Mouse (Mus musculus) forebrain, embryonic 13.5 days (tissue): ENCODE data around the gene Iqsec1. TPM values are rescaled to one million over a fixed set of nuclear protein-coding genes. Genes with fewer than 3 reads are reported as not detected.

Experiments used
- ATAC-seq: fragments of 200-750 bp; cut with Nextera tagmentation; 2 replicates; pipeline ENCODE4 v1.8.0; 2017
- H3K27ac ChIP-seq: fragments of 300-500 bp; sonication (generic); 2 replicates; pipeline ENCODE4 v1.5.1; 2015; ENCODE audit warnings: inconsistent platforms, mild to moderate bottlenecking, moderate library complexity
- H3K27me3 ChIP-seq: fragments of 300-500 bp; sonication (generic); 2 replicates; pipeline ENCODE4 v1.6.1; 2015; ENCODE audit warnings: mild to moderate bottlenecking, inconsistent platforms
- H3K36me3 ChIP-seq: fragments of 300-500 bp; sonication (generic); 2 replicates; pipeline ENCODE4 v1.6.1; 2015; ENCODE audit warnings: mild to moderate bottlenecking, inconsistent platforms; ENCODE audit not compliant: poor library complexity, severe bottlenecking
- H3K4me1 ChIP-seq: fragments of 300-500 bp; sonication (generic); 2 replicates; pipeline ENCODE4 v1.6.1; 2015; ENCODE audit warnings: inconsistent platforms
- H3K4me2 ChIP-seq: fragments of 300-500 bp; sonication (generic); 2 replicates; pipeline ENCODE4 v1.6.1; 2015; ENCODE audit warnings: inconsistent platforms, mild to moderate bottlenecking, moderate library complexity
- H3K4me3 ChIP-seq: fragments of 300-500 bp; sonication (generic); 2 replicates; pipeline ENCODE4 v1.5.1; 2015; ENCODE audit warnings: mild to moderate bottlenecking, inconsistent platforms
- H3K9ac ChIP-seq: fragments of 300-500 bp; sonication (generic); 2 replicates; pipeline ENCODE4 v1.6.1; 2015; ENCODE audit warnings: mild to moderate bottlenecking, inconsistent platforms
- H3K9me3 ChIP-seq: fragments of 300-500 bp; sonication (generic); replicated peaks from 2 replicates; pipeline ENCODE4 v1.6.1; 2016; ENCODE audit warnings: inconsistent platforms
- WGBS: fragments of 180-500 bp; shearing (Covaris S2); methylation state at CpG from one replicate; pipeline ENCODE4 v1.1.7; 2015; 5-methylcytosine and 5-hydroxymethylcytosine counted together
- polyA plus RNA-seq: library from polyadenylated mRNA; unstranded; fragments of >200 nt; fragmentation: Nextera tagmentation; extraction: Ambion mirVana; gene quantifications from 2 replicates; pipeline ENCODE4 v1.2.1, GENCODE M21; 2015

Gene Iqsec1
- polyA plus RNA-seq, 1 experiment from 2014 or later = 10.0 TPM

GRCm38 (mm10) chr6:90712486-90713480, 275.7 kb downstream of the Iqsec1 start:
- Histone ChIP-seq H3K4me1 (peaks cover 76% of the 10 kb centered on the region), H3K27me3 (no peaks in the 10 kb centered on the region), H3K4me2 (no peak overlapping the region), H3K4me3 (no peak overlapping the region), H3K9ac (no peak overlapping the region), H3K27ac (peak overlapping the region; percentile 78), H3K36me3 (no peaks in the 10 kb centered on the region), H3K9me3 (no peaks in the 10 kb centered on the region)
- ATAC-seq = peak; percentile 31; the same call in 1 of the 2 replicates
- 40% methylated on average over 8 of the region's 8 CpGs for WGBS

GRCm38 (mm10) chr6:90712063-90712462, 276.4 kb downstream of the Iqsec1 start:
- Histone ChIP-seq H3K9me3 (no peaks in the 10 kb centered on the region), H3K4me1 (peaks cover 72% of the 10 kb centered on the region), H3K36me3 (no peaks in the 10 kb centered on the region), H3K4me2 (no peak overlapping the region), H3K27ac (peak overlapping the region; percentile 78), H3K27me3 (no peaks in the 10 kb centered on the region), H3K4me3 (no peak overlapping the region), H3K9ac (no peak overlapping the region)
- no peak for ATAC-seq
- 49% methylated on average over 3 of the region's 3 CpGs for WGBS

- ATAC-seq = no peak
- H3K9ac ChIP-seq = no peak overlapping the region
- WGBS = 21% methylated on average over 12 of the region's 12 CpGs
- H3K27ac ChIP-seq = peak overlapping the region; percentile 78
- H3K36me3 ChIP-seq = no peaks in the 10 kb centered on the region
- H3K27me3 ChIP-seq = no peaks in the 10 kb centered on the region
- no peaks in the 10 kb centered on the region for H3K9me3 ChIP-seq
- no peak overlapping the region for H3K4me3 ChIP-seq
- H3K4me2 ChIP-seq = peak overlapping the region; percentile 15
- H3K4me1 ChIP-seq = peaks cover 73% of the 10 kb centered on the region
These were observed 276.9 kb downstream of the Iqsec1 start for GRCm38 (mm10) chr6:90711476-90712035.

GRCm38 (mm10) chr6:90710778-90711177, 277.7 kb downstream of the Iqsec1 start:
- WGBS = 92% methylated on average over 5 of the region's 5 CpGs
- H3K4me2 ChIP-seq = peak overlapping the region; percentile 15; the same call in 1 of the 2 replicates
- no peak for ATAC-seq
- H3K27me3 ChIP-seq = no peaks in the 10 kb centered on the region
- H3K36me3 ChIP-seq = no peaks in the 10 kb centered on the region
- 0 out of 2 replicates have a peak overlapping the region, but pooled peaks have one; percentile 78 for H3K27ac ChIP-seq
- no peak overlapping the region for H3K4me3 ChIP-seq
- peaks cover 66% of the 10 kb centered on the region for H3K4me1 ChIP-seq
- no peaks in the 10 kb centered on the region for H3K9me3 ChIP-seq
- no peak overlapping the region for H3K9ac ChIP-seq

GRCm38 (mm10) chr6:90709929-90710777, 278.3 kb downstream of the Iqsec1 start:
- Histone ChIP-seq H3K9ac (no peak overlapping the region), H3K4me2 (no peak overlapping the region), H3K4me1 (peaks cover 60% of the 10 kb centered on the region), H3K9me3 (no peaks in the 10 kb centered on the region), H3K27me3 (no peaks in the 10 kb centered on the region), H3K4me3 (no peak overlapping the region), H3K27ac (no peak overlapping the region), H3K36me3 (no peaks in the 10 kb centered on the region)
- no peak for ATAC-seq
- 91% methylated on average over 9 of the region's 9 CpGs for WGBS

- H3K27me3 ChIP-seq = no peaks in the 10 kb centered on the region
These were observed 280.3 kb downstream of the Iqsec1 start for GRCm38 (mm10) chr6:90708061-90708618.

GRCm38 (mm10) chr6:90707143-90707542, 281.3 kb downstream of the Iqsec1 start:
- Histone ChIP-seq H3K9me3 (no peaks in the 10 kb centered on the region), H3K27ac (no peak overlapping the region), H3K4me1 (peaks cover 62% of the 10 kb centered on the region), H3K36me3 (no peaks in the 10 kb centered on the region), H3K27me3 (no peaks in the 10 kb centered on the region), H3K4me3 (no peak overlapping the region), H3K9ac (no peak overlapping the region), H3K4me2 (no peak overlapping the region)
- 87% methylated on average over 4 of the region's 4 CpGs for WGBS
- ATAC-seq = no peak

More at GRCm38 (mm10) chr6:90708061-90708618, 280.3 kb downstream of the Iqsec1 start:
- H3K4me1 ChIP-seq = peaks cover 62% of the 10 kb centered on the region
- no peak overlapping the region for H3K9ac ChIP-seq
- H3K9me3 ChIP-seq = no peaks in the 10 kb centered on the region
- H3K27ac ChIP-seq = no peak overlapping the region
- no peak overlapping the region for H3K4me3 ChIP-seq
- H3K4me2 ChIP-seq = no peak overlapping the region
- ATAC-seq = no peak
- no peaks in the 10 kb centered on the region for H3K36me3 ChIP-seq

- Histone ChIP-seq H3K27me3 (no peaks in the 10 kb centered on the region), H3K9me3 (no peaks in the 10 kb centered on the region), H3K9ac (no peak overlapping the region), H3K36me3 (no peaks in the 10 kb centered on the region), H3K4me3 (no peak overlapping the region), H3K27ac (peak overlapping the region; percentile 32; the same call in 1 of the 2 replicates), H3K4me1 (peaks cover 58% of the 10 kb centered on the region), H3K4me2 (no peak overlapping the region)
- WGBS = 85% methylated on average over 10 of the region's 10 CpGs
- ATAC-seq = no peak; the same call in 1 of the 2 replicates
These were observed 282.0 kb downstream of the Iqsec1 start for GRCm38 (mm10) chr6:90706490-90706889.

- H3K4me1 ChIP-seq = peaks cover 50% of the 10 kb centered on the region
- H3K27me3 ChIP-seq = no peaks in the 10 kb centered on the region
- H3K9me3 ChIP-seq = no peaks in the 10 kb centered on the region
- no peak for ATAC-seq
- WGBS = 92% methylated on average over 3 of the region's 3 CpGs
- H3K36me3 ChIP-seq = no peaks in the 10 kb centered on the region
- no peak overlapping the region for H3K27ac ChIP-seq
- no peak overlapping the region for H3K9ac ChIP-seq
- H3K4me2 ChIP-seq = no peak overlapping the region
- H3K4me3 ChIP-seq = no peak overlapping the region
These were observed 282.7 kb downstream of the Iqsec1 start for GRCm38 (mm10) chr6:90705738-90706137.

GRCm38 (mm10) chr6:90704705-90705344, 283.7 kb downstream of the Iqsec1 start:
- Histone ChIP-seq H3K4me2 (no peak overlapping the region), H3K9ac (no peak overlapping the region), H3K27ac (peak overlapping the region; percentile 69), H3K36me3 (no peaks in the 10 kb centered on the region), H3K27me3 (no peaks in the 10 kb centered on the region), H3K4me3 (no peak overlapping the region), H3K9me3 (no peaks in the 10 kb centered on the region), H3K4me1 (peaks cover 41% of the 10 kb centered on the region)
- WGBS = 57% methylated on average over 2 of the region's 2 CpGs
- ATAC-seq = peak; percentile 30; the same call in 1 of the 2 replicates

GRCm38 (mm10) chr6:90703782-90704181, 284.7 kb downstream of the Iqsec1 start:
- Histone ChIP-seq H3K27ac (peak overlapping the region; percentile 69), H3K4me3 (no peak overlapping the region), H3K4me1 (peaks cover 47% of the 10 kb centered on the region), H3K4me2 (no peak overlapping the region), H3K9me3 (no peaks in the 10 kb centered on the region), H3K36me3 (no peaks in the 10 kb centered on the region), H3K9ac (no peak overlapping the region), H3K27me3 (no peaks in the 10 kb centered on the region)
- no peak for ATAC-seq
- 64% methylated on average over 2 of the region's 2 CpGs for WGBS
